Mouse (Mus musculus): ENCODE data around the gene Rpl10.
A peak's percentile ranks its signal among the peaks of the same experiment; 100 is the strongest.

The Rpl10 gene

GRCm38 (mm10) chrX:74281732-74282394 is 11.3 kb downstream of the Rpl10 start, which contains the start of the genes Taz and Dnase1l1:
Taz (plus strand) TSS chrX:74281912.
Dnase1l1 (minus strand) TSS chrX:74282337.
- peak; percentile 80 to 89 for DNase-seq

DNA sequence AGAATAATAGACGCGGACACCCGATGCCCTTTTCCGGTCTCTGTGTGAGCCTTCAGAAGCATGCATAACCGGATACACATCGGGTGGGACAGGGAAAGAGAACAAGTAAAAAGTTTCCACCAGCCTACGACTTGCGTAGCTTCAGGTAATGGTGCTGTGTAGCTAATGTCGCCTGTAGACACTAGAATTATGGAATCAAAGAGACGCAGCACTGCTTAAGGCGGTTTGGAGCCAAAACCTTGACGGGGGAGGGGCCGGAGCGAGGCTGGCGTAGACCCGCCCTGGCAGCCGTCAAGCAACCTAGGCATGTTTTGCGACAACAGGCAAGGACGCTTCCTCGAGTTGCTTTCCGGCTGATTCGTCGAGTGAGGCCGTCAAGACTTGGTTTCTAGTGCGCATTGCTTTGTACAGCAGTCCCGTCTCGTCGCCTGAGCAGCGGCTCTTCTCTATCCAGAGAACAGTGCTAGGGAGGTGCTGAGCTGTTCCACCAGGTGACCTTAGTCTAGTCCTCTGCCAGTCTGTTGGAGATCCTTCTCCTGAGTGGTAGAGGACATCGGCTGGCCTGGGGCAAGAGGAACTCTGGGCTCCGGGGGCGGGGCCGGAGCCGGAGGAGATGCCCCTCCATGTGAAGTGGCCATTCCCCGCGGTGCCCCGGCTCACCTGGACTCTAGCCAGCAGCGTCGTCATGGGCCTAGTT is 11.9 kb downstream of the Rpl10 start:
- DNase-seq = peak; percentile 87 to 92

DNA sequence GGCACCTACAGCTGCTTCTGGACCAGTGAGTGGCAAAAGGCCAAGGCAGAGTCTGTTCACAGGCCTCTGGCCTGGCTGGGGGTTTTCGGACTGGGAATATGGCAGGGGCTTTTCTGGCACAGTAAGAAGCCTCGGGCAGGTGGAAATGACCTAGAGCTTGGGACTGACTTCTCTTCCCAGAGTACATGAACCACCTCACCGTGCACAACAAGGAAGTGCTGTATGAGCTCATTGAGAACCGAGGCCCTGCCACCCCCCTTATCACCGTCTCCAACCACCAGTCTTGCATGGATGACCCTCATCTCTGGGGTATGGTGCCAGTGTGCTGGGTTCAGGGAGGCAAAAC is 12.5 kb downstream of the Rpl10 start:
- DNase-seq = no peak

DNA sequence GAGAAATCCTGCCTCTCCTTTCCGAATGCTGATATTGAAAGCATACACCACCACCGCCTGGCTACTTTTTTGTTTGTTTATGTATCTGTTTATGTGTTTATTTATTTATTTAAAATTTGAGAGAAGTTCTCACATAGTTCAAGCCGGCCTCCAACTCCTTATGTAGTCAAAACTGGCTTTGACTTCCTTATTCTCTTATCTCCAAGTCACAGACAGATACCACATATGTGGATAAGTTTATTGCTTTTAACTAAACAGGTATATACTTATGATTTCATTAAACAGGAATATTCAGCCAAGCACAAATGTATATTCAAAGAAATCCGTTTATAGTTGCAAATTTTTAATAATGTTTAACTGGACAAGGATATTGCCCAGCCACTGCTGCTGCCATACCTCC is 22.8 kb downstream of the Rpl10 start:
- no peak for DNase-seq

- DNase-seq = peak; percentile 94 to 96
Measured at GRCm38 (mm10) chrX:74296538-74297448, 26.2 kb downstream of the Rpl10 start, which contains the start of gene Atp6ap1. Atp6ap1 (plus strand) TSS chrX:74297097.

GRCm38 (mm10) chrX:74298348-74298747 is 27.7 kb downstream of the Rpl10 start:
- no peak for DNase-seq

GRCm38 (mm10) chrX:74299721-74300120 is 29.1 kb downstream of the Rpl10 start:
- DNase-seq = no peak

DNA sequence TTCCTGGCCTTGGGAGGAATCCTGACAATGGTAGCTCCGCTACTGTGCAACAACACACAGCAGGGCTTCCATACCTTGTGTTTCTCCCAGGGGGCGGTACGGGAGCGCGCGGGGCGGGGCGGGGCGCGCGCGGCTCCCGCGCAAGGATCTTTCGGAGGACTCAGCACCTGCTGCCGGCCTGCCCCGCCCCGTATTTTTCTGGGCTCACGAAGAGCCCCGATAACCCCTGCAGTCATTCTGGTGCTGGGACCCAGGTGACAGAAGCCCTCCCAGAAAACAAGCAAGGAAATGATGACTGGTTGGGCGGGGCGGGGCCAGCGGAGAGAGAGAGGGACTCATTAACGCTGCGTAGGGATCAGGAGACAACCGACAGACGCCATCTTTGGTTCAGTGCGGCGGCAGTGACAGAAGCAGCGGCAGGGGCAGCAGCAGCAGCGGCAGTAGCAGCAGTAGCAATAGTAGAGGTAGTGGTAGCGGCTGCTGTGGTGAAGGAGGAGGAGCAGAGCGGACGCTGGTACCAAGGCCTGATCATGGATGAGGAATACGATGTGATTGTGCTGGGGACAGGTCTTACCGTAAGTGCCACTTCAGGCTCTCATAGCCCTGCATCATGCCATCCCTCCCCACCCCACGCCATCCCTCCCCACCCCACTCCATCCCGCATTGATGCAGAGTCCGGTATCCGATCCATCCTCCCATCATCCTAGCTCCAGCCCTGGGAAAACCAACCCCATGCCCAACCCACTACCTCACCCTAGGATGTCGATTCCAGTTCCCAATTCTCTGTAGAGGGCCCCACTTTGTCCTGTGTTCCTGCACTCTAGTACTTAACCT is 34.5 kb downstream of the Rpl10 start, which contains the start of gene Gdi1:
TSS of gene Gdi1 (plus strand) at position 132 of the 834 bp plus-strand sequence.
- DNase-seq = peak; percentile 79 to 88

DNA sequence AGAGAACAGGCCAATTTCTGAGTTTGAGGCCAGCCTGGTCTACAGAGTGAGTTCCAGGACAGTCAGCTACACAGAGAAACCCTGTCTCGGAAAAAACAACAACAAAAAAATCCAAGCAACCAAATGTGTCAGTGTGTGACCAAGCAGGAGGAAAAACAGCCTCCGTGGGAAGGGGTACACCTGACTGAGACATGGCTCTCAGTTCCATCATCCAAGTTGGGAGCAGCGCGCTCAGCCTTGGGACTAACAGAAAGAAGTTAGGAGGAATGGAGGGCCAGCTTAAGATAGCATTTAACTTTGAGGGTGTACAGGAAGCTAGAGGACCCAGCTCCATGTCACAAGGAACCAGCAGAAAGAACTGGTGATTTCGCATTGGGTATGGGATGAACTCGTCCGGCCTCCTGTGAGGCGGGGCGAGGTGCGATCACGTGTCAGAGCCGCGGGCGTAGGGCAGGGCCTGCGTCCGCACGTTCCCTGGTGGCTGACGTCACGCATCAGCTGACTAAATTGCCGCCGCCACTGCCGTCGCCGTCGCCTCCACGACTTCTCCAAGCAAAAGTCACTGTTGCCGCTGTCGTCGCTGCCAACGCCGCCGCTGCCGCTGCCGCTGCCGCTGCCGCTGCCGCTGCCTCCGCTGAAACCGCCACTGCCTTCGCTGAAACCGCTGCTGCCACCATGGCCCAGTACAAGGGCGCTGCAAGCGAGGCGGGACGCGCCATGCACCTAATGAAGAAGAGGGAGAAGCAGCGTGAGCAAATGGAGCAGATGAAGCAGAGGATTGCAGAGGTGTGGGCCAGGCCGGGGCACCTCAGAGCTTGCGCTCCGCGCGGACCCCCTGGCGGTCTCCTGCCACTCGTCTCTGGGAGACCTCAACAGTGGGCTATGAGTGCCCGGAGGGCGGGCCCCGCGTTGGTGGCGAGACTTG is 42.2 kb downstream of the Rpl10 start, which contains the start of gene Fam50a:
TSS of gene Fam50a (plus strand) at position 494 of the 925 bp plus-strand sequence.
- DNase-seq = peak; percentile 90 to 94
